Mouse (Mus musculus) lung, postnatal 4 days (tissue): ENCODE data around the gene Rbm15b.

Experiments used
- DNase-seq, 2 experiments: peaks; one replicate each; pipeline ENCODE4 v3.0.0; 2021

Rbm15b gene

GRCm38 (mm10) chr9:106886828-106887702 is at the start of gene Rbm15b:
Rbm15b (minus strand) TSS chr9:106887428.
- DNase-seq: peak; percentile 99

DNA sequence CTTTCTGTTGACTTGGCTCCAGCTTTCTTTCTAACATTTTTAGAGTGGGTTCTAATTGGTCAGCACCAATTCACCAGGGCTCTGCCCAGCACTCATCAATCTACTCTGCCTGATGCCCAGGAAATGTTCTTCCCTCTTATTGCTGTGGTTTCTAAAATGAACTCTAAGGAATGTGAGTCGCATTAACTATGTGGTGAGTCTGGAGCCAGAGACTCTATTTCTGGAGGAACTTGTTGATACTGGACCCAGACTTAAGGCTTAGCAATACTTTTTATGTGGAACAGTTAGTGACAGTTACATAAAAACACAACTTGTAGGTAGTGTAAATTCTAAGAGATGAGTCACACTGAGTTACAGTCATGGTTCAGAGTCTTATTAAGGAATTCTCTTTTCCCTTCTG is 47.8 kb upstream of the Rbm15b start:
- no peak for DNase-seq

DNA sequence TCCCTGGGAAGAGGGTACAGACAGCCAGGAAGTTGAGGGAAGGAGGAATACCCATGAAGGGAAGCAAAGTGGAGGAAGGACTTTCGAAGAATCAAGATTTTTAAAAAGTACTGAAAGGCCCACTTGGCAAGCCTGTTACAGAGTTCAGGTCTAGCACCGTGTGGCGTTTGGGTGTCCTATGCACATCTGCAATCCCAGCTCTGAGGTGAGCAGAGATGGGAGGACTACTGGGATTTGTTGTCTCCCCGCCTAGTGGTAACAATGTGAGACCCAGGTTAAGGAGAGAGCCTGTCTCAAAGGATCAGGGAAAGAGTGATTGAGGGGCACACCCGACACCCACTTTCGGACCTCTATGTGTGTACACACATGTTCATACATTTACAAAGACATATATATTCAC is 27.6 kb upstream of the Rbm15b start:
- DNase-seq: no peak

DNA sequence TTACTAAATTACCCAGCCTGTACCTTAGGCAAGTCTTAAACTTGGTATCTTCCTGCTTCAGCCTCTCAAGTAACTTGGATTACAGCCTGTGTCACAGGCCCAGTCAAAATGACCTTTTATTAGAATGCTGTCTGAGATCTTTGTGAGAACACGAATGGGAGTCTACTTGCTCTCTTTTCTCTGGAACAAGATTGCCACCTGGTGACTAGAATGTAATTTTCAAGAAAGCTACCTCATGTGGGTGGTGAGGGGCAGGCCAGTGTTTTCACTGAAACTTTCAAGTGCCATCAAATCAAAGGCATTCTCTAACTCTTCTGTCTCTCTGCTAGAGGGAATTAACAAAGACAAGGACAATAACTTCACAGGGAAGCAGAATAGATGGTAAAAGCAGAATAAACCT is 26.5 kb upstream of the Rbm15b start:
- no peak for DNase-seq

DNA sequence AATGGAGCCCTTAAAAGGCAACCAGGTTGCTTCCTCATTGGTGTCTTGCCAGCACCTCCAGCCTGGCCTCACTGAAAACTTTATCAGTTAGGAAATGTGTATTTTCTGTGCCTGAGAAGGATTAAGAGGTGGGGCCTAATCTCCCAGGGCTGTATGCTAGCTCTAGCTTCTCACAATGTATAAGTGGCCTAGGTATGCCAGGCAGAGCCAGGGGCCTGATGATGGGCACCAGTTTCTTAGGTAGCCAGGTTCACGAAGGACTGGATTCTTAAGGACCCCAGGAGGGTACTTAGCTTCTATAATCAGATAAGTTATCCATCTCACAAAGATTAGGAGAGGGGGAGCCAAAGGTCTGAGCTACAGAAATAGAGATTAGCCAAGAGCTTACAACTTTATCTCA is 24.4 kb upstream of the Rbm15b start:
- no peak for DNase-seq

- no peak for DNase-seq
Observed at GRCm38 (mm10) chr9:106908715-106909114, 21.5 kb upstream of the Rbm15b start.

DNA sequence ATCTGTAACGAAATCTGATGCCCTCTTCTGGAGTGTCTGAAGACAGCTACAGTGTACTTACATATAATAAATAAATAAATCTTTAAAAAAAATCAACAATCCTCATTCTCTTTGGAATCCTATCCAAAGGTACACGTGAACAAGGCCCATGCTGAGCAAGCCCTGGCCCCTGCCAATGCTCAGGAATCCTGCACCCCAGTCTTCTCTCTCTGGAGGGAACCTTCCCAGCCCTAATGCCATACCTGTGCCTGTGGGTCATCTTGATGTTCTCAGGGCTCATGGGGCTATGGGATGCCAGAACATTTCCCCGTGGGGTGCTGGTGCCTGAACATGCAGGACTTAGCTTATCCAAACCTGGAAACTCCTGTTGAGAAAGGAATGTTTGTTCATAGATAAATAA is 20.9 kb upstream of the Rbm15b start:
- DNase-seq: no peak

DNA sequence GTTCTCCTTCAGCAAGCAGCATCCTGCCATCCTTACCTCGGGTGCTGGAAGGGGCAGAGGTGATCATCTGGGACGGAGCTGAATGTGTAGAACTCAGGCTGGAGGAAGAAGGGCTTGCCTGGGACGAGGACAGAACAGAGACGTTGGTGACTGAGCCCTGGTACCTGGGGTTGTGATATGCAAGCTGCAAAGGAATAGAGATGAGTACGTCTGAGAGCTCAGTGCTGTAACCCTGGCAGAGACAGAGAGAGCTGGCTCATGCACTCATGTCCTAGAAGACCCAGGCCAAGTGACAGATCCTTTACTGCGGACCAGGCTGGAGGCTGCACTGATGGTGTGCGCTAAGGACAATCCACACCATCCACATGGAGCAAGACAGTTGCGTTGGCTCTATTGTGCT is 19.4 kb upstream of the Rbm15b start:
- no peak for DNase-seq

- DNase-seq: peak in 1 of 2 experiments; percentile 57
Observed at GRCm38 (mm10) chr9:106903791-106904134, 16.5 kb upstream of the Rbm15b start.

DNA sequence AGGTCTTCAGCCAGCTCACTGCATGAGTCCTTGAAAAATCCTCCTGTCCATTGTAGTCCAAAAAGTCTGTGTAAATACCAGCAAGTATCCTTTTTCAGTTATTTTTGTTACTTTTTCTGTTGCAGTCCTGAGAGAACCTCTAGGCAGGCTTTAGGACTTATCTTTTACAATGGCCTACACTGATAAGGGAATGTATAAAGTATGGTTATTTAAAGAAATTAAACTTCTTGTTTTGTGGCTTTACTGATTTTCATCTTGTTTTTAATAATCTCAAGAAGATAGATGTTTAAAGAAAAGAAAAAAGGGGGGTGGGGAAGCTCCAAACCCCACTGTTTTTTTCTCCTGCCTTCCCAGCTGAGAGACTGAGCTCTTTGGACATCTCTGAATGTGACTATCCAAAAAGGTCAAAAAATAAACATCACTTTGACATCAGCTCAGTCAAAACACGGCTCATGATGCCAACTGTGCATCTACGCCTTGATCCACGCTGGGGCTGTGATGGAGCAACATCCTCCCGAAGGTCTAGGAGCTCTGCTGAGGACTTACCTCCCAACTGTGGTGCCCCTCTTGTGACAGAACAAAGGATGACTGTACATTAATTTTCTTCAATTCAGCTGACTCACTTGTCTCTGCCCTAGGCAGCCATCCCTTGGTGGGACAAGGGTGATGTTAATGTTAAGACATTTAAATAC is 16.0 kb upstream of the Rbm15b start:
- no peak for DNase-seq

GRCm38 (mm10) chr9:106901596-106901995 is 14.4 kb upstream of the Rbm15b start:
- no peak for DNase-seq

DNA sequence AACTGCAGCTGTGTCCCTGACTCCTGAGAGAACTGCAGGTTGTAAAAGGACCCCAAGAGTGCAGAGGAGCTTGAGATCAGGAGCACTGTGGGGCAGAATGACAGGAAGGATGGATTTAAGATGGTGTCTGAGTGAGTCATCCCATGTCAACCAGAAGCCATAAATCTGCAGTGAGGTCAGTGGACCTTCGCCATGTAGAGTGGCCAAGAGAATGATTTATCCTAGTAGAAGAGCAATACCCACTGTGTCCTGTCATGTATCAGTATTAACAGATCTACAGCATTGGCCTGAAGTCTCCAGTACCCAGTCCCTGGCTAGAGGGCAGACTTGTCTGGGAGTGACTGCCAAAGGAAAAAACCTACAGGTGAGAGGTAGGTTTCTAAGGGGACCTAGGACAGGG is 11.7 kb upstream of the Rbm15b start:
- no peak for DNase-seq

GRCm38 (mm10) chr9:106893327-106893726 is 6.1 kb upstream of the Rbm15b start:
- no peak for DNase-seq

GRCm38 (mm10) chr9:106892552-106892875 is 5.3 kb upstream of the Rbm15b start:
- no peak for DNase-seq

- peak; percentile 97 to 99 for DNase-seq
Observed at GRCm38 (mm10) chr9:106891829-106892551, 4.8 kb upstream of the Rbm15b start, which contains the start of gene Manf. Manf (minus strand) TSS chr9:106891979.

DNA sequence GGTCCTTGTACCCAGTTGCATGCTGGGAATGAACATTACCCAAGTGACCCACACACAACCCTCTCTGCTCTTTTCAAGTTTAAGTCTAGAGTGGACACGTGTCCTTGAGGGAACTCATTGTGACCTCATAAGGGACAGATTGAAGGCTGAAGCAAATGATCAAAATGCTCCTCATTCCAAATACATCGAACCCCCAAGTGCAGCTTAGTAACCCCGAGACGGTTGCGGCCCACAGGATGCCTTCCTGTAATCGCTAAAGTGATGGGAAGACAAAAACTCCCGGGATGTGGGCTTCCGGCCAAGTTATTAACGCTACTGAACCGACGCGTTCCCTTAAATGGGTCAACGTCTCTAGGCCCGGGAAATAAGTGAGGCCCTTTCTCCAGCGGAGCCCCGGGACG is 4.1 kb upstream of the Rbm15b start:
- DNase-seq: no peak

DNA sequence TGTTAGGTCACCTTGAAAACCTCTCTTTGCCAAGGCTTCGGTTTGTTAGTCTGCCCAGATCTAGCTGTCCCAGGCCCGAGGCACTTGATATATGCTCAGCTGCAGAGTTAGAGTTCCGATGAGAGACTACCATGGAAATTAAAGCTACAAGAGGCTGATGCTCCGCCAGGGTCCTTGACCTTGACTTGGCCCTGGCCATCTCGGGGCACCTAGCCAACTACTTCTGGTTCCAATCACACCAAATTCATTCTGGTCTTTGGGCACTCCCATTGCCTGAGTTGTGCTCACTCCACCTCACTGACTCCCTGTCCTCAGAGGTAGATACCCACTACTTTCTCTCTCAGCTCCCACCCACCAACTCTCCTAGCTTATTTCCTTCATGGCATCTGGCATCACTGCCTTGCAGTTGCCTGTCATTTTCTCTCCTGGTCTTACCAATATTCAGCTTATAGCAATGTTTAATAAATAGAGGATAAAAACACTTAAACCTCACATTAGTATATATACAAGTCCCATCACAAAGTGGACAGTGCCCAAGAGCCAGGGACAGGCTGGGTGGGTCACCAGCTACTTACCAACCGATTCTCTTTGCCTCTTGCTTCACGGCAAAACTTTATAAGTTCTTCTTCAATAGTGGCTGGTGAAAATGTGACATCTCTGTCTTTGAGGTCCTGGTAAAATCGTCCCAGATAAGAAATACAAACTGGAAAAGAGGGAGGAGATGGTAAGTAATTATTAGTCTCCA is 3.4 kb upstream of the Rbm15b start:
- no peak for DNase-seq

- DNase-seq: no peak
Observed at GRCm38 (mm10) chr9:106889321-106889720, 2.1 kb upstream of the Rbm15b start.

DNA sequence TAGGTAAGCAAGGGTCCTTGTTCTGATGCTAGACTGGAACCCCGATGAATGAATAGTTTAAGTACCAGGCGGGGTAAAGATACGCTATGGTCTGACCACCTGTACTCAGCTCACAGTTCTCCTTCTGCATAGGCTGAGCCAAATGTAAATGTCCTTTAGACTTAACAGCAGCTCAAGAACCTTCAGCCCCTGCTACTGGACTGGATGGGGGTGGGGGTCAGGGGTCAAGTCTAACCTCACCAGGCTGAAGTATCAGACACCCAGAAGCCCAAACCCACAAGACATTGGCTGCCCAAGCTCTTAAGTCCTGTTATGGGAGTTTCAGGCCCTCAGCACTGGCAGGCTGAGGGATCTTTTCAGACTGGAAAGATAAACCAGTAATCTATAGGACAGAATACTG is 1.1 kb upstream of the Rbm15b start:
- DNase-seq: no peak

GRCm38 (mm10) chr9:106885901-106886731 is 1.1 kb downstream of the Rbm15b start:
- peak; percentile 61 to 69 for DNase-seq

GRCm38 (mm10) chr9:106884996-106885900 is 2.0 kb downstream of the Rbm15b start:
- peak in 1 of 2 experiments; percentile 19 for DNase-seq
